Mouse (Mus musculus): Measurements from ENCODE around the gene Map3k7. TPM values are rescaled to one million over a fixed set of nuclear protein-coding genes. Genes with fewer than 3 reads are reported as not detected.

The Map3k7 gene
- polyA plus RNA-seq (2015; fragmentation: Nextera tagmentation; extraction: Ambion mirVana) = 20.0 and 24.0 TPM in 2 replicates

DNA sequence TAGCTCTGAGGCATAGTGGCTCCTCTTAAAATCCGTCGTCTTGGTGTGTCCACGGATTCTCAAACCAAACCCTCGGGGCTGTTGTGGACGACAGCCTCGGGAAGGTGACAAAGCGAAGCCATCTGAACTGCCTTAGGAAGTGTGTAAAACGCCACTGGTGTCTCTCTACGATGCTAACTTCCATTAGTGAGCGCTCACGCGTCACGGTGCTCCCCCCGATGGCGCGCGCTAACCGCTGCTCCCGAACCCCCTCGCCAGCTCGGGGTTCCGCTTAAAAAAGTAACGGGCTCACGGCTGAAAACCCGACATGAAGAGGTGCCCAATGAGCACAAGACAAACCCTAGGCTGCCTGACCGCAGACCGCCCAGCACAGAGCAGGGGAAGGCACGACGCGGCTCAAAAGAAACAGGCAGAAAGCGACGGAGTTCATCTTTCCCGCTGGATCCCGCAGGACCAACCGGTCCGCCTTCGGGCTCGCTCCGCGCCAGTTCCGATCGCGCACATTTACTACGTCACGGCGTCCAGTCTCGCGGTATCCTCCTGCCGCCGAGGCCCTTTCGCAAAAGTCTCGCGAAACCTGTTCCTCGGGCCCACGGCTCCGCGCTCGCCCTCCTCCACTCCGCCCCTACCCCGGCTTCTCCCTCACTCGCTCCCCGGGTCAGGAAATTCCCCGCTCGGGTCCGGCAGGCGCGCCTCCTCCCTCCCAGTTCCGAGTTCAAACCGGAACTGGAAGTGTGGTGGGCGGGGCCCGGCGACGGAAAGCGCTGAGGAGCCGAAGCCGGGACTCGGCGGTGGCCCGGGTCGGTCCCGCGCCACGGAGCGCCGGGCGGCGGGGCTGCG, at the start of gene Map3k7:
Gene Map3k7, plus strand, starts transcription at position 744 of the 840 bp plus-strand sequence.
- Histone ChIP-seq H3K9ac (ENCODE audit: low read depth, low read length) (peak within 1 kb of the TSS; percentile 84), H3K4me2 (ENCODE audit: low read length) (peak within 1 kb of the TSS; percentile 79), H3K36me3 (ENCODE audit: control insufficient read depth, insufficient read depth, low read length) (no peaks in the 10 kb centered on the region), H3K27me3 (ENCODE audit: control insufficient read depth, insufficient read depth, low read depth, low read length) (no peaks in the 10 kb centered on the region), H3K27ac (ENCODE audit: low read length) (peak within 1 kb of the TSS; percentile 99), H3K4me3 (ENCODE audit: low read depth, low read length) (peak within 1 kb of the TSS; percentile 82), H3K9me3 (replicated peaks; ENCODE audit: control insufficient read depth, low read length, poor library complexity, severe bottlenecking) (no peaks in the 10 kb centered on the region), H3K4me1 (ENCODE audit: control insufficient read depth, insufficient read depth, low read length) (peaks cover 23% of the 10 kb centered on the region)
- under 1% methylated on average over 87 of the region's 88 CpGs for WGBS
- ATAC-seq = peak; percentile 94

GRCm38 (mm10) chr4:31915114-31915513, 48.8 kb upstream of the Map3k7 start:
- no peak overlapping the region for H3K4me2 ChIP-seq (ENCODE audit: low read length)
- no peak overlapping the region for H3K9ac ChIP-seq (ENCODE audit: low read depth, low read length)
- no peaks in the 10 kb centered on the region for H3K36me3 ChIP-seq (ENCODE audit: control insufficient read depth, insufficient read depth, low read length)
- no peaks in the 10 kb centered on the region for H3K4me1 ChIP-seq (ENCODE audit: control insufficient read depth, insufficient read depth, low read length)
- H3K9me3 ChIP-seq (replicated peaks; ENCODE audit: control insufficient read depth, low read length, poor library complexity, severe bottlenecking) = no peaks in the 10 kb centered on the region
- no peak for ATAC-seq
- H3K27me3 ChIP-seq (ENCODE audit: control insufficient read depth, insufficient read depth, low read depth, low read length) = no peaks in the 10 kb centered on the region
- H3K4me3 ChIP-seq (ENCODE audit: low read depth, low read length) = no peak overlapping the region
- no peak overlapping the region for H3K27ac ChIP-seq (ENCODE audit: low read length)
- WGBS = 58% methylated on average over 11 of the region's 11 CpGs

- Histone ChIP-seq H3K4me2 (ENCODE audit: low read length) (no peak overlapping the region), H3K4me1 (ENCODE audit: control insufficient read depth, insufficient read depth, low read length) (no peaks in the 10 kb centered on the region), H3K27ac (ENCODE audit: low read length) (no peak overlapping the region), H3K9ac (ENCODE audit: low read depth, low read length) (no peak overlapping the region), H3K36me3 (ENCODE audit: control insufficient read depth, insufficient read depth, low read length) (no peaks in the 10 kb centered on the region), H3K27me3 (ENCODE audit: control insufficient read depth, insufficient read depth, low read depth, low read length) (peaks cover 7% of the 10 kb centered on the region), H3K4me3 (ENCODE audit: low read depth, low read length) (no peak overlapping the region), H3K9me3 (replicated peaks; ENCODE audit: control insufficient read depth, low read length, poor library complexity, severe bottlenecking) (no peaks in the 10 kb centered on the region)
- ATAC-seq = no peak
- WGBS = 89% methylated on average over 5 of the region's 5 CpGs
Observed at GRCm38 (mm10) chr4:31918717-31919116, 45.2 kb upstream of the Map3k7 start.

- no peak overlapping the region for H3K27ac ChIP-seq (ENCODE audit: low read length)
- ATAC-seq = no peak
- no peak overlapping the region for H3K4me2 ChIP-seq (ENCODE audit: low read length)
- H3K9me3 ChIP-seq (replicated peaks; ENCODE audit: control insufficient read depth, low read length, poor library complexity, severe bottlenecking) = no peaks in the 10 kb centered on the region
- no peaks in the 10 kb centered on the region for H3K36me3 ChIP-seq (ENCODE audit: control insufficient read depth, insufficient read depth, low read length)
- no peak overlapping the region for H3K4me3 ChIP-seq (ENCODE audit: low read depth, low read length)
- H3K27me3 ChIP-seq (ENCODE audit: control insufficient read depth, insufficient read depth, low read depth, low read length) = peaks cover 13% of the 10 kb centered on the region
- 42% methylated on average over 7 of the region's 7 CpGs for WGBS
- 0 out of 2 replicates have a peak, but pooled peaks cover 3% of the 10 kb centered on the region for H3K4me1 ChIP-seq (ENCODE audit: control insufficient read depth, insufficient read depth, low read length)
- H3K9ac ChIP-seq (ENCODE audit: low read depth, low read length) = no peak overlapping the region
Observed at GRCm38 (mm10) chr4:31922215-31922614, 41.7 kb upstream of the Map3k7 start.

- Histone ChIP-seq H3K4me2 (ENCODE audit: low read length) (no peak overlapping the region), H3K27ac (ENCODE audit: low read length) (no peak overlapping the region), H3K4me3 (ENCODE audit: low read depth, low read length) (no peak overlapping the region), H3K36me3 (ENCODE audit: control insufficient read depth, insufficient read depth, low read length) (no peaks in the 10 kb centered on the region), H3K9ac (ENCODE audit: low read depth, low read length) (no peak overlapping the region), H3K27me3 (ENCODE audit: control insufficient read depth, insufficient read depth, low read depth, low read length) (peaks cover 19% of the 10 kb centered on the region), H3K9me3 (replicated peaks; ENCODE audit: control insufficient read depth, low read length, poor library complexity, severe bottlenecking) (no peaks in the 10 kb centered on the region), H3K4me1 (ENCODE audit: control insufficient read depth, insufficient read depth, low read length) (0 out of 2 replicates have a peak, but pooled peaks cover 3% of the 10 kb centered on the region)
- ATAC-seq = no peak
- 63% methylated on average over 8 of the region's 8 CpGs for WGBS
Observed at GRCm38 (mm10) chr4:31923437-31923836, 40.5 kb upstream of the Map3k7 start.

DNA sequence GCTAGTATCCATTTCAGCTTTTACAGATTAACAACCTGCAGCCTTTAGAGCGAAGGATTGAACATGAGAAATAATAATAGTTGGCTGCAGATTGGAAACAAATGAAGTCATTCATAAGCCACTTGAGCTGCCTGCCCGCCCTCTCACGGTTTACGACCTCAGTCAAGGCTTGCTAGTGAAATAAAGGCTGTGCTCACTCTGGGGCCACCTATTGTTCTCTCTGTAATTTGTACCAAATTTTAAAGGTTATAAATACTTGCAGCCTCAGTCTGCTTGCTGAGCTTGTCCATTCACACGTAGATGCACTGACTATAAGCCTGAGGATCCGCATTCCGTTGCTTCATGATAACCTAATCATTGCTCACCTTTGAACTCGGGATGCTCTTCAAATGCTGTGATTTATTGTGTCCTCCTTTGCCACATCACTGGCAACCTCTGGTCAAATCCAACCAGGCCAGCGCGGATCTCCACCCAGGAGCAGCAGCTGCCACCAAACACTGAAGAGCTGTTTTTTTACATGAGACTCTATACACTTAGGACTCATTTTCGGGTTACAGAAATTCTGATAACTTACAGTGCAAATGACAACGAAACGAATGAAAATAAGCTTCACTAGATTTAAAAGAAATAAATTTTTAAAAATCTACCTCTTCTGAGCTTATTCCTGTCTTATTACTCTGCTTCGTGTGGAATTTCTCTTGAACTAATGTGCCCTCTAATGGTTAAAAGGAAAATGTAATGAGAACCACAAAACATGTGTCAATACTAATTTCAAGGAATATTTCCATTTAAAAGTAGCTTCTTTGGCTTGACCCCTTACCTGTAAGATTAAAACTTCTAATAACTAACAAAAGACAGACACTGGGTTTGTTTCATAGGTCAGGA, 39.4 kb upstream of the Map3k7 start:
- no peaks in the 10 kb centered on the region for H3K9me3 ChIP-seq (replicated peaks; ENCODE audit: control insufficient read depth, low read length, poor library complexity, severe bottlenecking)
- 0 out of 2 replicates have a peak, but pooled peaks cover 3% of the 10 kb centered on the region for H3K4me1 ChIP-seq (ENCODE audit: control insufficient read depth, insufficient read depth, low read length)
- H3K4me2 ChIP-seq (ENCODE audit: low read length) = no peak overlapping the region
- H3K36me3 ChIP-seq (ENCODE audit: control insufficient read depth, insufficient read depth, low read length) = no peaks in the 10 kb centered on the region
- peaks cover 19% of the 10 kb centered on the region for H3K27me3 ChIP-seq (ENCODE audit: control insufficient read depth, insufficient read depth, low read depth, low read length)
- no peak overlapping the region for H3K4me3 ChIP-seq (ENCODE audit: low read depth, low read length)
- 0 out of 2 replicates have a peak overlapping the region, but pooled peaks have one; percentile 47 for H3K27ac ChIP-seq (ENCODE audit: low read length)
- WGBS = 37% methylated on average over 14 of the region's 14 CpGs
- peak; percentile 28; the same call in 1 of the 2 replicates for ATAC-seq
- H3K9ac ChIP-seq (ENCODE audit: low read depth, low read length) = no peak overlapping the region

- Histone ChIP-seq H3K27me3 (ENCODE audit: control insufficient read depth, insufficient read depth, low read depth, low read length) (peaks cover 18% of the 10 kb centered on the region), H3K36me3 (ENCODE audit: control insufficient read depth, insufficient read depth, low read length) (no peaks in the 10 kb centered on the region), H3K4me1 (ENCODE audit: control insufficient read depth, insufficient read depth, low read length) (peaks cover 16% of the 10 kb centered on the region), H3K9ac (ENCODE audit: low read depth, low read length) (no peak overlapping the region), H3K4me3 (ENCODE audit: low read depth, low read length) (no peak overlapping the region), H3K4me2 (ENCODE audit: low read length) (no peak overlapping the region), H3K9me3 (replicated peaks; ENCODE audit: control insufficient read depth, low read length, poor library complexity, severe bottlenecking) (no peaks in the 10 kb centered on the region), H3K27ac (ENCODE audit: low read length) (no peak overlapping the region)
- 46% methylated on average over 3 of the region's 3 CpGs for WGBS
- ATAC-seq = no peak
Observed at GRCm38 (mm10) chr4:31933171-31933570, 30.7 kb upstream of the Map3k7 start.

- H3K27ac ChIP-seq (ENCODE audit: low read length) = no peak overlapping the region
- no peak overlapping the region for H3K4me2 ChIP-seq (ENCODE audit: low read length)
- no peak overlapping the region for H3K4me3 ChIP-seq (ENCODE audit: low read depth, low read length)
- ATAC-seq = no peak
- WGBS = 60% methylated on average over 3 of the region's 3 CpGs
- H3K9ac ChIP-seq (ENCODE audit: low read depth, low read length) = no peak overlapping the region
- H3K27me3 ChIP-seq (ENCODE audit: control insufficient read depth, insufficient read depth, low read depth, low read length) = peaks cover 13% of the 10 kb centered on the region
- no peaks in the 10 kb centered on the region for H3K36me3 ChIP-seq (ENCODE audit: control insufficient read depth, insufficient read depth, low read length)
- peaks cover 16% of the 10 kb centered on the region for H3K4me1 ChIP-seq (ENCODE audit: control insufficient read depth, insufficient read depth, low read length)
- H3K9me3 ChIP-seq (replicated peaks; ENCODE audit: control insufficient read depth, low read length, poor library complexity, severe bottlenecking) = no peaks in the 10 kb centered on the region
Observed at GRCm38 (mm10) chr4:31935831-31936306, 28.0 kb upstream of the Map3k7 start.

All from midbrain, embryonic 16.5 days (tissue).